Mouse (Mus musculus) heart, postnatal 0 days (tissue): ENCODE measurements around the gene Ranbp2.

ENCODE experiments used
- CTCF ChIP-seq: IDR thresholded peaks from 2 replicates; pipeline ENCODE4 v1.5.1; 2016; ENCODE audit warnings: antibody characterized with exemption, control low read depth, low read depth
- EP300 ChIP-seq: IDR thresholded peaks from 2 replicates; pipeline ENCODE4 v1.6.1; 2016; ENCODE audit warnings: antibody characterized with exemption, low read depth

GRCm38 (mm10) chr10:58405949-58406305, 40.8 kb upstream of the Ranbp2 start:
- TF ChIP-seq EP300 (0 out of 2 replicates have a peak, but pooled peaks have one; percentile 33), CTCF (peak; percentile 28; the same call in 1 of the 2 replicates)
